Mouse (Mus musculus) urinary bladder, postnatal 14 days (tissue): Measurements from ENCODE around the gene Eya4.

Experiments used
- DNase-seq: peaks from one replicate; pipeline ENCODE4 v3.0.0; 2021; ENCODE audit warnings: low spot score

Gene Eya4

GRCm38 (mm10) chr10:23156866-23157625, 193.5 kb downstream of the Eya4 start:
- DNase-seq, result no peak

GRCm38 (mm10) chr10:23150401-23150800, 200.2 kb downstream of the Eya4 start:
- peak; percentile 9 for DNase-seq

GRCm38 (mm10) chr10:23144616-23145015, 206.0 kb downstream of the Eya4 start:
- no peak for DNase-seq

- DNase-seq, result no peak
Measured at GRCm38 (mm10) chr10:23127947-23128346, 222.6 kb downstream of the Eya4 start.

- DNase-seq, result no peak
Measured at GRCm38 (mm10) chr10:23127151-23127550, 223.4 kb downstream of the Eya4 start.

GRCm38 (mm10) chr10:23126529-23126928, 224.1 kb downstream of the Eya4 start:
- no peak for DNase-seq

- DNase-seq, result no peak
Measured at GRCm38 (mm10) chr10:23120437-23120836, 230.1 kb downstream of the Eya4 start.

- peak; percentile 75 for DNase-seq
Measured at GRCm38 (mm10) chr10:23116786-23117410, 233.7 kb downstream of the Eya4 start.

GRCm38 (mm10) chr10:23116063-23116462, 234.5 kb downstream of the Eya4 start:
- DNase-seq, result no peak

- DNase-seq, result no peak
Measured at GRCm38 (mm10) chr10:23115321-23115720, 235.3 kb downstream of the Eya4 start.

- DNase-seq, result no peak
Measured at GRCm38 (mm10) chr10:23108122-23108521, 242.5 kb downstream of the Eya4 start.

- no peak for DNase-seq
Measured at GRCm38 (mm10) chr10:23092517-23092916, 258.1 kb downstream of the Eya4 start.

- no peak for DNase-seq
Measured at GRCm38 (mm10) chr10:23091552-23091951, 259.0 kb downstream of the Eya4 start.

GRCm38 (mm10) chr10:23090323-23090722, 260.3 kb downstream of the Eya4 start:
- DNase-seq, result no peak

- DNase-seq, result no peak
Measured at GRCm38 (mm10) chr10:23089271-23089670, 261.3 kb downstream of the Eya4 start.

- no peak for DNase-seq
Measured at GRCm38 (mm10) chr10:23088764-23089163, 261.8 kb downstream of the Eya4 start.

- peak; percentile 63 for DNase-seq
Measured at GRCm38 (mm10) chr10:23086352-23087215, 264.0 kb downstream of the Eya4 start.

GRCm38 (mm10) chr10:23081548-23081828, 269.1 kb downstream of the Eya4 start:
- DNase-seq, result no peak

GRCm38 (mm10) chr10:23080749-23081547, 269.6 kb downstream of the Eya4 start:
- DNase-seq, result peak; percentile 87

GRCm38 (mm10) chr10:23076691-23077385, 273.7 kb downstream of the Eya4 start:
- peak; percentile 58 for DNase-seq

- DNase-seq, result no peak
Measured at GRCm38 (mm10) chr10:23073431-23073830, 277.2 kb downstream of the Eya4 start.
